Mouse (Mus musculus): ENCODE measurements at regions not wholly inside any gene's neighbourhood (a gene's known extent, or its start where the extent isn't known, plus 50 kb on each side); places are given as distances from the start of the nearest gene placed in this dataset.
"Not testable (repeated sequence)": the region's sequence is repeated elsewhere in the genome, so short reads cannot be mapped to it uniquely, and the experiment has no call there.

DNA sequence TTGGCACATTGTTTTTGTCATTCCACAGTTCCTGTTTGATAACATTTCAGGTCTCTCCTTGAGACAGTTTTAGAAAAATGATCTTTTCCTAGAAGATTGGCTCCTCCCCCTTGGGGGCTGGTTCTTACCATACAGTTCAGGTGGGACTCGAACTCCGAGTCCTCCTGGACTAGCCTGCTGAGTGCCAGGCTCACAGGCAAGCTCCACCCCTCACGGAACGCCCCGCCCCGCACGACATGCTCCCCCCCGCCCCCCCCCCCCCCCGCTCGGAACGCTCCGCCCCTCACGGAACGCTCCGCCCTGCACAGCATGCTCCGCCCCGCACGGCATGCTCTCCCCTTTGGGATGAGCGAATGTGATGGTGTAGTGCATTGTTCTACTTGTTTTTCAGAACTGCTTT lies 65.9 kb upstream of the Inpp5a start:
- no peak overlapping the region for H3K4me2 ChIP-seq (ENCODE audit: low read depth, low read length)
- no peaks in the 10 kb centered on the region for H3K27me3 ChIP-seq (ENCODE audit: control insufficient read depth, insufficient read depth, low read length)
- no peaks in the 10 kb centered on the region for H3K9me3 ChIP-seq (replicated peaks; ENCODE audit: control insufficient read depth, low read length)
- no peak overlapping the region for H3K9ac ChIP-seq (ENCODE audit: low read length)
- no peak for ATAC-seq (replicated peaks; ENCODE audit: extremely low read depth, insufficient read depth, low FRiP score)
- H3K27ac ChIP-seq (ENCODE audit: low read length) = no peak overlapping the region
- H3K4me3 ChIP-seq (ENCODE audit: low read length) = no peak overlapping the region
- 70% methylated on average over 17 of the region's 19 CpGs for WGBS
- no peaks in the 10 kb centered on the region for H3K36me3 ChIP-seq (ENCODE audit: control insufficient read depth, insufficient read depth)
- peaks cover 43% of the 10 kb centered on the region for H3K4me1 ChIP-seq (ENCODE audit: control insufficient read depth, insufficient read depth, low read length)

GRCm38 (mm10) chr7:139327030-139327429 lies 61.9 kb upstream of the Inpp5a start:
- 0 out of 2 replicates have a peak overlapping the region, but pooled peaks have one; percentile 38 for H3K9ac ChIP-seq (ENCODE audit: low read length)
- peak overlapping the region; percentile 89 for H3K27ac ChIP-seq (ENCODE audit: low read length)
- 0 out of 2 replicates have a peak, but pooled peaks cover 2% of the 10 kb centered on the region for H3K9me3 ChIP-seq (replicated peaks; ENCODE audit: control insufficient read depth, low read length)
- peaks cover 19% of the 10 kb centered on the region for H3K4me1 ChIP-seq (ENCODE audit: control insufficient read depth, insufficient read depth, low read length)
- H3K36me3 ChIP-seq (ENCODE audit: control insufficient read depth, insufficient read depth) = no peaks in the 10 kb centered on the region
- WGBS = 42% methylated on average over 1 of the region's 1 CpGs
- no peaks in the 10 kb centered on the region for H3K27me3 ChIP-seq (ENCODE audit: control insufficient read depth, insufficient read depth, low read length)
- ATAC-seq (replicated peaks; ENCODE audit: extremely low read depth, insufficient read depth, low FRiP score) = peak; percentile 87
- no peak overlapping the region for H3K4me2 ChIP-seq (ENCODE audit: low read depth, low read length)
- no peak overlapping the region for H3K4me3 ChIP-seq (ENCODE audit: low read length)

DNA sequence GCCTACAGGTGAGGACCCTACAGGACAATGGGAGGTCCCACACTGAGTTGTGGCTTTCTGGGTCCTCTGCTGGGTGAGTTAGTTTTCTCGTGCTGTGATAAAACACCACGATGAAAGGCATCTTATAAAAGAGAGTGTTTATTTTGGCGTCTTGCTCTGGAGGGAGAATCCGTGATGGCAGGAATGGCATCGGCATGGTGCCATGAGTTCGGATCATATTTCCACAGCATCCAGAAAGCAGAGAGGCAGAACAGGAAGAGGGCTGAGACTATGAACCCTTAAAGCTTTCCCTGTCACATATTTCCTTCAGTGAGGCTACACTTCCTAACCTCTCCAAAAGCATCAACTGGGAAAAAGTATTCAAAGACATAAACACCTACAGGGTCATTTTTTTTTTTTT lies 56.1 kb upstream of the Inpp5a start:
- H3K27ac ChIP-seq (ENCODE audit: low read length) = no peak overlapping the region
- H3K36me3 ChIP-seq (ENCODE audit: control insufficient read depth, insufficient read depth) = no peaks in the 10 kb centered on the region
- 0 out of 2 replicates have a peak, but pooled peaks cover under 1% of the 10 kb centered on the region for H3K4me1 ChIP-seq (ENCODE audit: control insufficient read depth, insufficient read depth, low read length)
- H3K4me2 ChIP-seq (ENCODE audit: low read depth, low read length) = no peak overlapping the region
- ATAC-seq (replicated peaks; ENCODE audit: extremely low read depth, insufficient read depth, low FRiP score) = no peak
- H3K4me3 ChIP-seq (ENCODE audit: low read length) = no peak overlapping the region
- H3K27me3 ChIP-seq (ENCODE audit: control insufficient read depth, insufficient read depth, low read length) = no peaks in the 10 kb centered on the region
- WGBS = 60% methylated on average over 6 of the region's 6 CpGs
- no peak overlapping the region for H3K9ac ChIP-seq (ENCODE audit: low read length)
- peaks cover 2% of the 10 kb centered on the region; the same call in 1 of the 2 replicates for H3K9me3 ChIP-seq (replicated peaks; ENCODE audit: control insufficient read depth, low read length)

- H3K9ac ChIP-seq (ENCODE audit: low read length); H3K9me3 ChIP-seq (replicated peaks; ENCODE audit: control insufficient read depth, low read length); H3K27ac ChIP-seq (ENCODE audit: low read length); ATAC-seq (replicated peaks; ENCODE audit: extremely low read depth, insufficient read depth, low FRiP score); H3K4me2 ChIP-seq (ENCODE audit: low read depth, low read length); H3K4me1 ChIP-seq (ENCODE audit: control insufficient read depth, insufficient read depth, low read length); H3K36me3 ChIP-seq (ENCODE audit: control insufficient read depth, insufficient read depth); H3K27me3 ChIP-seq (ENCODE audit: control insufficient read depth, insufficient read depth, low read length); H3K4me3 ChIP-seq (ENCODE audit: low read length): not testable (repeated sequence)
- 91% methylated on average over 2 of the region's 2 CpGs for WGBS
Observed at GRCm38 (mm10) chr7:139337998-139338397, 50.9 kb upstream of the Inpp5a start.
